Mouse (Mus musculus): ENCODE measurements at regions not wholly inside any gene's neighbourhood (a gene's known extent, or its start where the extent isn't known, plus 50 kb on each side); places are given as distances from the start of the nearest gene placed in this dataset.
A peak's percentile ranks its signal among the peaks of the same experiment; 100 is the strongest.

DNA sequence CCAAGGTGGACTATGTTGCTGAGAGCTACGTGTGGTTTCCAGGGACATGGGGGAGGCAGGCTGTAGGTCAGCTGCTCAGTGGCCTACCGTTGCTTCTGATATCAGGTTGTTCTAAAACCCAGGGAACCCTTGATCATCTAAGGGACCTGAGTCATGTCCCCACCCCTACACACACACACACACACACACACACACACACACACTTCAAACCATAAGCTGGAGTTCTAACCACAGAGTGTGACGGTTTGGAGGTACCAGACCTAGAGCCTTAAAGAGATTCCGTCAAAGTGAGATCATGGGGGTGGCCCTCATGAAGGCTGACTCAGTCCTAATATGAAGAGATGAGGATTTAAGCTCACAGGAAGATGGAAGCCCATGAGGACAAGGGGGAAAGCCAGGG is 130.8 kb upstream of the Id2 start:
- H3K27me3 ChIP-seq (ENCODE audit: poor library complexity, severe bottlenecking) = peaks cover 12% of the 10 kb centered on the region
- no peaks in the 10 kb centered on the region for H3K36me3 ChIP-seq (replicated peaks)
- no peak overlapping the region for H3K4me3 ChIP-seq
- H3K9me3 ChIP-seq = no peaks in the 10 kb centered on the region
- no peak for DNase-seq (ENCODE audit: extremely low spot score, low spot score)
- 89% methylated on average over 4 of the region's 4 CpGs for WGBS
- H3K27ac ChIP-seq = no peak overlapping the region
- peaks cover 5% of the 10 kb centered on the region for H3K4me1 ChIP-seq

DNA sequence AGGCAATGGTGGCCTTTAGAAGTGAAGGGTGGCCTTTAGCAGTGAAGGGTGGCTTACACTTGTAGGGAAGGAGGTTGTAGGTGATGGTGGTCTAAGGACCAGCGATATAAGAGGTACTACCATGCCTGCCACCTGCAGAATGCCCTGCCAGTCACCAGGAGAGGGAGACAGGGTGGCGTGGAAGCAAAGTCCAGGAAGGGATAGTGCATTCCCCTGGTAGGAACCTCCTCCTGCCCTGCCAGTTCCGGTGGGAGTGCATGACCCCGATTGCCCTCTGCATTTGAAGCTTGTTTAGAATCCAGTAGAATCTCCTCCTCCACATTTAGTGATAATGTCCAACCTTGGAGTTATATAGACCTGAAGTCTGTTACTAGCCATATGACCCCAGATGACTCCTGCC is 127.7 kb upstream of the Id2 start:
- Histone ChIP-seq H3K27me3 (ENCODE audit: poor library complexity, severe bottlenecking) (peaks cover 37% of the 10 kb centered on the region), H3K36me3 (replicated peaks) (no peaks in the 10 kb centered on the region), H3K4me1 (peaks cover 25% of the 10 kb centered on the region), H3K27ac (no peak overlapping the region), H3K9me3 (no peaks in the 10 kb centered on the region), H3K4me3 (no peak overlapping the region)
- 77% methylated on average over 4 of the region's 4 CpGs for WGBS
- no peak for DNase-seq (ENCODE audit: extremely low spot score, low spot score)

DNA sequence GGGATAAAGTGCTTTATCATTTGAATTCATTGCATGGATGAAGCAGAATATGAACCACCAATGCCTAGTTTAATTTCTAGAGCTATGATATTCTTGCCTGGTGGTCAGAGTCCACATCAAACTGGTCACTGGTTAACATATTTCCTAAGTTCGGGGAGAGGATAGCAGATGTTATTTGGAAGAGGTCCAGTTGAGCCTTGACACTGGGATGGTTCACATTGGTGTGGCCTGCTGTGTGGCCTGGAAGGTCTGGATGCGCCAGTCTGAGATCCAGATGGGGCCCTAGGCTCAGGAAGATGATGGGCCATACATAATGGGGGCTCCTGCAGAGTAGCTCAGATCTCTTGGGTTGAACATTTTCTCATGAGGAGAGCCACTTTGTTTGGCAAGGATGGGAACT is 127.3 kb upstream of the Id2 start:
- no peak for DNase-seq (ENCODE audit: extremely low spot score, low spot score)
- H3K4me1 ChIP-seq = peaks cover 30% of the 10 kb centered on the region
- WGBS = 91% methylated on average over 2 of the region's 2 CpGs
- H3K27me3 ChIP-seq (ENCODE audit: poor library complexity, severe bottlenecking) = peaks cover 41% of the 10 kb centered on the region
- no peaks in the 10 kb centered on the region for H3K36me3 ChIP-seq (replicated peaks)
- no peak overlapping the region for H3K27ac ChIP-seq
- no peaks in the 10 kb centered on the region for H3K9me3 ChIP-seq
- H3K4me3 ChIP-seq = no peak overlapping the region

DNA sequence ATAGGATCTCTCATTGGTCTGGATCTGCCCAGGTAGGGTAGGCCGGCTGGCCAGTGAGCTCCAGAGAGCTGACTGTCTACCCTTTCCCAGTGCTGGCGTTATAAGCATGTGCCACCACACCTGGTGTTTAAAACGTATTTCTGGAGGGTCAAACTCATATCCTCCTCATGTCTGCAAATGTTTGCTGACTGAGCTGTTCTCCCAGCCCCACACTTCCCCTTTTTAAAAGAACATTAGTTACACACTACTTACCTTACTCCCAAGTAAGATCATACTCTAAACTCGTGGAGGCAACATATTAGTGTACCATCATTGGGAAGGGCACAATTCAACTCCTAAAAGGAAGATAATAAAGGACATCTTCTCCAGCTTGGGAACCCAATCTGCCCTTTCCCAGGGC is 126.6 kb upstream of the Id2 start:
- H3K36me3 ChIP-seq (replicated peaks) = no peaks in the 10 kb centered on the region
- DNase-seq (ENCODE audit: extremely low spot score, low spot score) = no peak
- no peaks in the 10 kb centered on the region for H3K9me3 ChIP-seq

DNA sequence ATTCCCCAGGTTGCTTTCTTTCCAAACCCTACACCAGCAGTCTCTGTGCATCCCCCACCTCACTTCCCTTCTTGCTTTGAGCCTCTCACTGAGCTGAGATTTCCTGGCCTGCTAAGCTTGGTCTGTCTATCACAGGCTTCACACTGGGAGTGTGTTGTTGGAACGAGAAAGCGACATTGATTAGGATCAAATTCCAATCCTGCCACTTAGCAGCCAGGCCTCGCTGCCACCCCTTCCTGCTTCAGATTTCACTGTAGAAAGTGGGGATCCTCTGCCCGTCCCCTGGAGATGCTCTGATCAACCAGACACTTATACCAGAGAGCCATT is 123.8 kb upstream of the Id2 start:
- peaks cover 60% of the 10 kb centered on the region for H3K4me1 ChIP-seq
- DNase-seq (ENCODE audit: extremely low spot score, low spot score) = no peak
- WGBS = 11% methylated on average over 4 of the region's 4 CpGs
- no peaks in the 10 kb centered on the region for H3K9me3 ChIP-seq
- H3K4me3 ChIP-seq = no peak overlapping the region
- peak overlapping the region; percentile 20; the same call in 1 of the 2 replicates for H3K27ac ChIP-seq
- H3K27me3 ChIP-seq (ENCODE audit: poor library complexity, severe bottlenecking) = peaks cover 61% of the 10 kb centered on the region
- no peaks in the 10 kb centered on the region for H3K36me3 ChIP-seq (replicated peaks)

More for the DNA sequence above, 126.6 kb upstream of the Id2 start:
- H3K4me3 ChIP-seq = no peak overlapping the region
- peaks cover 36% of the 10 kb centered on the region for H3K4me1 ChIP-seq
- H3K27ac ChIP-seq = no peak overlapping the region
- whole genome bisulfite sequencing = 87% methylated on average over 4 of the region's 4 CpGs
- peaks cover 48% of the 10 kb centered on the region for H3K27me3 ChIP-seq (ENCODE audit: poor library complexity, severe bottlenecking)

DNA sequence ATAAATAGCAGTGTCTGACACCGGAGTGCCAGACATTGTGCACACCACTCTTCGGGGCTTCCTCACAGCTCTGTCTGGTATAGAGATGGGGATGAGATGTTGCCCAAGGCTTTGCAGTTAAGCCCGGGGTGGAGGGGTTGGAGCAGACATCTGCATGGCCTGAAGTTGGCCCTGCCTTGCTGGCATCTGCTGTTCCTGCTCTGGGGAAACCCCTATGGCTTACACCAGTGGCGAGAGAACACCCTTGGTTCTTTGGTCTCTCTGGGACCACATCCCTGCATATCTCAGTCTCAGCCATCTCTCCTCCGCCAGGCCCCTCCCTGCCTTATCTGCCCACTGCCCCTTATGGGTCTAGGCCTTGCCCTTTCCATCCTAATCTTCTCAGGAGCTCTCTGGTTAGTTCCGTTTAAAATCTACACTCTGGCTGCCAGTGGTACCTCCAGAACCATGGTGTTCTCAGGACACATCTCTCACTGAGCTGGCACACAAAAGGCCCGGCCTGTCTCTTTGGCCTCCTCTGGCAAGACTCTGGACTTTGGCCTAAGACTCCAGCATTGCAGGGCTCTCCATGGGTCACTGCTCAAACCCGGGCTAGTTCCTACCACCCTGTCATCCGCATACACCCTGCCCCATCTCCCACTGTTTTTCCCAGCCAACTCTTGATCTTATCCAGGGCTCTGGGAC is 123.3 kb upstream of the Id2 start:
- H3K36me3 ChIP-seq (replicated peaks) = no peaks in the 10 kb centered on the region
- WGBS = 65% methylated on average over 9 of the region's 9 CpGs
- H3K9me3 ChIP-seq = no peaks in the 10 kb centered on the region
- peaks cover 61% of the 10 kb centered on the region for H3K27me3 ChIP-seq (ENCODE audit: poor library complexity, severe bottlenecking)
- DNase-seq (ENCODE audit: extremely low spot score, low spot score) = no peak
- no peak overlapping the region for H3K4me3 ChIP-seq
- peak overlapping the region; percentile 20; the same call in 1 of the 2 replicates for H3K27ac ChIP-seq
- H3K4me1 ChIP-seq = peaks cover 65% of the 10 kb centered on the region

DNA sequence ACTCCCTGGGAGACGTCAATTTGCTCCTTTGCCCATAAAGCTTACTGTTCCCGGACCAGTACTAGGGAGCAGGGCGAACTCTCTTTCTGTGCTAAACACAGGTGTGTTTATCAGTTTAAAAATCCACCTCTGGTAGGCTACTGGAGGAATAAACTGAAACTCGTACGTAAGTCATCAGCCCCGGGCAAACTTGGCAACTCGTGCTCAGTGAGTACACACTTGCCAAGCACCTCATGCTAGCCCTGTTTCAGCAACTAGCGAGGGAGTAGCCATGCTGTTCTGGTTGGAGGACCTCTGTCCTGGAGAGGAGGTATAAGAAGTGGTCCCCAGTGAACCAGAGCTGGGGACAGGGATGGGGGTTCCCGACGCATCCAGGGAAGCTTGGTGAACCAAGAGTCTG is 122.6 kb upstream of the Id2 start:
- H3K27ac ChIP-seq = no peak overlapping the region
- no peak overlapping the region for H3K4me3 ChIP-seq
- no peaks in the 10 kb centered on the region for H3K36me3 ChIP-seq (replicated peaks)
- H3K9me3 ChIP-seq = no peaks in the 10 kb centered on the region
- H3K27me3 ChIP-seq (ENCODE audit: poor library complexity, severe bottlenecking) = peaks cover 61% of the 10 kb centered on the region
- WGBS = 76% methylated on average over 10 of the region's 10 CpGs
- H3K4me1 ChIP-seq = peaks cover 66% of the 10 kb centered on the region
- no peak for DNase-seq (ENCODE audit: extremely low spot score, low spot score)

DNA sequence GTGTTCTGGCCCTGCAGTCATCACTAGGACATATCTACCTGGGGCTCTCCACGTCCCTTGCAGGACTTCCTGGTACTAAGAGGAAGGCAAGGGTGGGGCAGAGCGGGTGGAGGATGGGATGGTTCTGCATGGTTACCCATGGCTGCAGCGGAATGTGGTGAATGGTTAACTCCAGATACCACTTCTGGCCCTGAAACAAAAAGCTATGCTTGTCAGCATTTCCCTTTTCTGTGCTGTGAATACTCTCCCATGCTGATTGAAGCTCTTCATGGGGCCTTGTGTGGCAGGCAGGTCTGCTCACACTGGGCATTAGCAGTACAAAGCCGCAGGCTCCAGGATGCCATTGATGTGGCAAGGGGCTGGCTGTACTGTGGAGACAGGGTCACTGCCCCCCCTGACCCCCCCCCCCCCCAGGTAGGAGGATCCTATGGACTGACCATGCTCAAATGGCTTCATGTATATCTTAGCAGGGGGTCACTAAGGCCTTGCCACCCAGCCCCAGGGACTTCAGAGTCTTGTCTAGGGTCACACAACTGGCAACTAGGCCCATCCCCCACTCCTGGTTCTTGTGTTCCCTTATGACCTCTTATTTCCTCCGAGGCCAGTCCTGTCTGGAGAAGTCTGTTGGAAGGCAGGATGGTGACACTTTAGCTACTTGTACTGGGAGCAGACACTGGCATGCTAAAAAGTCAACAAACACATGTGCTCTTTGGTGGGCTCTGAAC is 120.0 kb upstream of the Id2 start:
- H3K4me3 ChIP-seq = no peak overlapping the region
- 39% methylated on average over 5 of the region's 5 CpGs for WGBS
- peak overlapping the region; percentile 36 for H3K27ac ChIP-seq
- H3K9me3 ChIP-seq = 0 out of 2 replicates have a peak, but pooled peaks cover 5% of the 10 kb centered on the region
- peaks cover 45% of the 10 kb centered on the region for H3K27me3 ChIP-seq (ENCODE audit: poor library complexity, severe bottlenecking)
- DNase-seq (ENCODE audit: extremely low spot score, low spot score) = no peak
- H3K4me1 ChIP-seq = peaks cover 64% of the 10 kb centered on the region
- H3K36me3 ChIP-seq (replicated peaks) = no peaks in the 10 kb centered on the region

DNA sequence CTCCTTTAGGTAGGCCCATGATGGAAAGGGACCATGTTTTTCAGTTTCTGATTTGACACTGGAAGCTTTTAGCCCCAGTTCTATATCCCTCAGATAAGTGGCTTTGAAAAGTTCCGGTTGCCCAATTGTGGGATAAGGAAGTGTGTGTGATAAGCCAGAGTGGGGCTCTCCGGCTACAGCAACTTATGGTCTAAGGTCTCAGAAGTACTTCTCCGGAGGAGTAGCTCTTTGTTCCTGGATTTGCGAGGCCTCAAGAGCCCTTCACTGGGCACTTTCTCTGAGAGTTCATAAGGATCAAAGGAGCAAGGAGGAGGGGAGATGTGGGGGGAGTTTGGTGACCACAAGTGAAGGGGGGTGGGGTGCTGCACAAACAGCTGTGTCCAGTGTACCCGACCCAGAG is 118.3 kb upstream of the Id2 start:
- DNase-seq (ENCODE audit: extremely low spot score, low spot score) = no peak
- Histone ChIP-seq H3K4me3 (no peak overlapping the region), H3K4me1 (peaks cover 54% of the 10 kb centered on the region), H3K27me3 (ENCODE audit: poor library complexity, severe bottlenecking) (peaks cover 30% of the 10 kb centered on the region), H3K36me3 (replicated peaks) (no peaks in the 10 kb centered on the region), H3K27ac (no peak overlapping the region), H3K9me3 (0 out of 2 replicates have a peak, but pooled peaks cover 5% of the 10 kb centered on the region)
- WGBS = 74% methylated on average over 5 of the region's 5 CpGs

DNA sequence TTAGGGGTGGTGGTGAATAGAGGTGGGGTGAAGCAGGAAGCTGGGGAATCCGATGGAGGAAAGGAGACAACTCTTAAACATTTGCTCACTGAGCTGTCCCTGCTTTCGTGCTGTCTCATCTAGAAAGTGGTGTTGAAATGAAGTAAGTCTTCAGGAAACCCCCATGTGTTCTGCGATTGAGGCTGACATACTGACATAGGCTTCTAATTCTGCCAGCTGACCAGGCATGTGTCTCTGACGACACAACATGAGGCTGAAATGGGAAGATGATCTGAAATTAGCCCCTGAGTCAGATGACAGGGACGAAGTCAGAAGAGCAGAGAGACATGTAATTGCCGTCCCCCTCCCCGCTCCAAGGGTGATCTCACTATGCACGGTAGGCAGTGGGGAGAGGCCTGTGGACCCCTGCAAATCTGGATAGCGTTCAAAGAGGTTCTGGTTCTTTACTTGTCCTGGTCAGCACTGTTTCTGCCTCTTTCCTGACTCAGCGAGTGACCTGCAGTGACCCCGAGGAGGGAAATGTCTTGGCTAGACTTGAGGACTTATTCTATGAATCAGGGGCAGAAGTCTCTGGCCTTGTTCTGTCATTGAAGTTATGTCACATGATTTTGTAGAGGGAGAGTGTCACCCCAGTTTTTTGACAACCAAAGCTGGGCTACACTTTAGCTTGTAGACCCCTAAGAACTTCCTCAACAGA is 117.0 kb upstream of the Id2 start:
- H3K27ac ChIP-seq = no peak overlapping the region
- WGBS = 86% methylated on average over 11 of the region's 11 CpGs
- peaks cover 54% of the 10 kb centered on the region for H3K4me1 ChIP-seq
- no peak overlapping the region for H3K4me3 ChIP-seq
- no peak for DNase-seq (ENCODE audit: extremely low spot score, low spot score)
- no peaks in the 10 kb centered on the region for H3K36me3 ChIP-seq (replicated peaks)
- 0 out of 2 replicates have a peak, but pooled peaks cover 5% of the 10 kb centered on the region for H3K9me3 ChIP-seq
- H3K27me3 ChIP-seq (ENCODE audit: poor library complexity, severe bottlenecking) = peaks cover 16% of the 10 kb centered on the region

DNA sequence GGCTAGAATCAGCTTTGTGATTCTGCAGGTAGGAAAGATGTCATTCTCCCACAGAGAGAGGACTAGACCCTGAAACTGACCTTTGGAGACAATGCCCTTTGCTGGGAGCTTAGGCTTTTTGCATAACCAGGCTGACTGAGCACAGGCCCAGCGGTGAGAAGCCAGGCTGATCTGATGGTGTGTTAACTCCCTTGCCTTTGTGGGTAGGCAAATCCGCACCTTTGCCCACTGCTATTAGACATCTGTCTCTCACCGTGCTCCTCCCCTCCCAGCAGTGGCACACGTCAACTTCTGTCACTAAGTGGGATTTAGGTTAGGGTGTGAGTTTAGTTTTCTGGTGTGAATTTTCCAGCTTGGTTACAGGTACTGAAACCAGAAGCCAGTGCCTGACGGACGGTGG is 114.4 kb upstream of the Id2 start:
- Histone ChIP-seq H3K9me3 (0 out of 2 replicates have a peak, but pooled peaks cover 5% of the 10 kb centered on the region), H3K36me3 (replicated peaks) (no peaks in the 10 kb centered on the region), H3K4me3 (no peak overlapping the region), H3K27me3 (ENCODE audit: poor library complexity, severe bottlenecking) (no peaks in the 10 kb centered on the region; the same call in 1 of the 2 replicates), H3K4me1 (peaks cover 37% of the 10 kb centered on the region), H3K27ac (no peak overlapping the region)
- 82% methylated on average over 6 of the region's 6 CpGs for WGBS
- no peak for DNase-seq (ENCODE audit: extremely low spot score, low spot score)

DNA sequence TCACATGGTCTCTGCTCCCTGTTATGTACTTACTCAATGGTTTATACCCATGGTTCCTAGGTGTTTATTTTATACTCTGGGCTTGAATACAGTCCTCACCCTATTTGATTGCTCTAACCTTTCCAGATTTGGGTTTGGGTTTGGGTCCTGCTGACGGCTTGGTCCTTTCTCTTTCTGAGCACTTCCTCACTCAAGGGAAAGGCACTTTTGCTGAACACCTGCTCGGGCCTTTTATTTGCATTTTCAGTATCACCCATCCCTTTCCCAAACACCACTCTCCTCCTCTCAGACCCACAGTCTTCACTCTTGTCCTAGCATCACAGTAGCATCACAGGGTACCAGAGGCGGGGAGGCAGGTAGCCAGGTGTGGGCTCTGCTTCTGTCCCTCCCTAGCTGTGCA is 113.7 kb upstream of the Id2 start:
- H3K9me3 ChIP-seq = 0 out of 2 replicates have a peak, but pooled peaks cover 5% of the 10 kb centered on the region
- H3K27ac ChIP-seq = no peak overlapping the region
- DNase-seq (ENCODE audit: extremely low spot score, low spot score) = no peak
- H3K27me3 ChIP-seq (ENCODE audit: poor library complexity, severe bottlenecking) = no peaks in the 10 kb centered on the region; the same call in 1 of the 2 replicates
- WGBS = 87% methylated on average over 3 of the region's 3 CpGs
- no peaks in the 10 kb centered on the region for H3K36me3 ChIP-seq (replicated peaks)
- peaks cover 33% of the 10 kb centered on the region for H3K4me1 ChIP-seq
- no peak overlapping the region for H3K4me3 ChIP-seq

DNA sequence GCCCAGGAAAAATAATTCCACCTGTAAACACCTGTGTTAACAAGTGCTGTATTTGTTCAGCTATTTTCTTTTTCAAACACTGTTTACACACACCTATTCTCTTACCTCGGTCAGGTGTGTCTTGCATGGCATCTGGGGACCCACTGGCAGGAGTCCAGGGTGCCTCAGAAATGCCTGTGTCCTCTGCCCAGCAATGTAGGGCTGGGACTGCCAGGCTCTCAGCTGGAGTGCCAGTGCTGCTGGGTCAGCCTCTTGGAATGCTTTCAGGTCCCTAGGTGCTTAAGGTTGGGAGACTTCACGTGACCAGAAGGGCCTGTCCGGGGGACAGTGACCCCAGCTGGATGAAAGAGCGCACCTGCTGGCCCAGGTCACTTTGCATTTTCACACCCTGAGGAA is 112.4 kb upstream of the Id2 start:
- Histone ChIP-seq H3K36me3 (replicated peaks) (no peaks in the 10 kb centered on the region), H3K27ac (peak overlapping the region; percentile 9; the same call in 1 of the 2 replicates), H3K9me3 (0 out of 2 replicates have a peak, but pooled peaks cover 5% of the 10 kb centered on the region), H3K4me3 (no peak overlapping the region), H3K27me3 (ENCODE audit: poor library complexity, severe bottlenecking) (no peaks in the 10 kb centered on the region), H3K4me1 (peaks cover 29% of the 10 kb centered on the region)
- DNase-seq (ENCODE audit: extremely low spot score, low spot score) = no peak
- WGBS = 32% methylated on average over 4 of the region's 4 CpGs

Data from forebrain, embryonic 10.5 days (tissue).